Mouse (Mus musculus): ENCODE results near the gene Tcf20. TPM values are rescaled to one million over a fixed set of nuclear protein-coding genes. Genes with fewer than 3 reads are reported as not detected.

The Tcf20 gene
- polyA plus RNA-seq (2017; shearing (Covaris generic)), result 1 to 10 TPM; 5.9 to 9.3 TPM

GRCm38 (mm10) chr15:82987732-82988112 is at the start of gene Tcf20:
Gene Tcf20, minus strand, starts transcription at chr15:82987872.

GRCm38 (mm10) chr15:83032981-83033541 is 45.4 kb upstream of the Tcf20 start, which contains the start of gene Nfam1:
Gene Nfam1, minus strand, starts transcription at chr15:83033306.

GRCm38 (mm10) chr15:82794277-82794676 is 193.4 kb downstream of the Tcf20 start, which contains the start of gene Cyp2d26:
Gene Cyp2d26, minus strand, starts transcription at chr15:82794294.

GRCm38 (mm10) chr15:82763631-82764420 is 223.8 kb downstream of the Tcf20 start, which contains the start of gene Cyp2d40:
Gene Cyp2d40, minus strand, starts transcription at chr15:82764183.

Other genes starting within 250 kb of the Tcf20 start
- gene Cyp2d40, start 223.7 kb downstream of the Tcf20 start, polyA plus RNA-seq (2017; shearing (Covaris generic)), result not detected
- not detected for gene Cyp2d26, start 193.6 kb downstream of the Tcf20 start, polyA plus RNA-seq (2017; shearing (Covaris generic))
- gene Nfam1, start 45.4 kb upstream of the Tcf20 start, polyA plus RNA-seq (2017; shearing (Covaris generic)), result 1 to 10 TPM in 1 of 2 experiments, under 1 TPM in 1; 0.25 to 1.5 TPM
- 10 to 100 TPM; 75.5 to 81.5 TPM for gene Serhl, start 101.6 kb upstream of the Tcf20 start, polyA plus RNA-seq (2017; shearing (Covaris generic))
- gene Rrp7a, start 134.9 kb upstream of the Tcf20 start, polyA plus RNA-seq (2017; shearing (Covaris generic)), result 10 to 100 TPM; 69.9 to 85.8 TPM
- 100 to 1,000 TPM; 130 to 138 TPM for gene Poldip3, start 161.5 kb upstream of the Tcf20 start, polyA plus RNA-seq (2017; shearing (Covaris generic))
- 10 to 100 TPM; 95.0 to 98.4 TPM for gene Cyb5r3, start 184.7 kb upstream of the Tcf20 start, polyA plus RNA-seq (2017; shearing (Covaris generic))